Mouse (Mus musculus) CD4-positive, CD25-positive, alpha-beta regulatory T cell, adult 2 months (primary cell): ENCODE data around the gene Pef1.

Experiments used
- DNase-seq: peaks from one replicate; pipeline ENCODE4 v3.0.0-alpha.2; 2012; ENCODE audit warnings: low read depth, low spot score

Gene Pef1

GRCm38 (mm10) chr4:130102111-130102651 lies at the start of gene Pef1:
Gene Pef1 (plus strand): TSS chr4:130102558.
- DNase-seq = no peak

GRCm38 (mm10) chr4:130053111-130053510 lies 49.2 kb upstream of the Pef1 start:
- no peak for DNase-seq

GRCm38 (mm10) chr4:130054727-130055126 lies 47.6 kb upstream of the Pef1 start:
- DNase-seq = no peak

GRCm38 (mm10) chr4:130055160-130056010 lies 47.0 kb upstream of the Pef1 start:
- no peak for DNase-seq

GRCm38 (mm10) chr4:130056011-130056322 lies 46.4 kb upstream of the Pef1 start:
- no peak for DNase-seq

GRCm38 (mm10) chr4:130056471-130056870 lies 45.9 kb upstream of the Pef1 start:
- no peak for DNase-seq

- no peak for DNase-seq
Measured at GRCm38 (mm10) chr4:130060937-130061336, 41.4 kb upstream of the Pef1 start.

GRCm38 (mm10) chr4:130063191-130063590 lies 39.2 kb upstream of the Pef1 start:
- DNase-seq = no peak

GRCm38 (mm10) chr4:130066816-130067215 lies 35.5 kb upstream of the Pef1 start:
- DNase-seq = peak; percentile 53

GRCm38 (mm10) chr4:130070523-130070922 lies 31.8 kb upstream of the Pef1 start:
- DNase-seq = no peak

- DNase-seq = no peak
Measured at GRCm38 (mm10) chr4:130071758-130072157, 30.6 kb upstream of the Pef1 start.

- DNase-seq = no peak
Measured at GRCm38 (mm10) chr4:130073367-130073766, 29.0 kb upstream of the Pef1 start.

GRCm38 (mm10) chr4:130074761-130075515 lies 27.4 kb upstream of the Pef1 start:
- DNase-seq = no peak

GRCm38 (mm10) chr4:130076856-130077255 lies 25.5 kb upstream of the Pef1 start:
- no peak for DNase-seq

- no peak for DNase-seq
Measured at GRCm38 (mm10) chr4:130078816-130079485, 23.4 kb upstream of the Pef1 start.

- no peak for DNase-seq
Measured at GRCm38 (mm10) chr4:130079521-130079920, 22.8 kb upstream of the Pef1 start.

GRCm38 (mm10) chr4:130081345-130082190 lies 20.8 kb upstream of the Pef1 start:
- peak; percentile 31 for DNase-seq

- DNase-seq = no peak
Measured at GRCm38 (mm10) chr4:130082211-130082610, 20.1 kb upstream of the Pef1 start.

GRCm38 (mm10) chr4:130084331-130084945 lies 17.9 kb upstream of the Pef1 start:
- DNase-seq = no peak

- no peak for DNase-seq
Measured at GRCm38 (mm10) chr4:130085246-130085820, 17.0 kb upstream of the Pef1 start.
